Mouse (Mus musculus) liver, embryonic 16.5 days (tissue): ENCODE results near the gene Nlrp3. TPM values are rescaled to one million over a fixed set of nuclear protein-coding genes. Genes with fewer than 3 reads are reported as not detected.
A peak's percentile ranks its signal among the peaks of the same experiment; 100 is the strongest.

ENCODE experiments used
- ATAC-seq: fragments of 200-750 bp; cut with Nextera tagmentation; 2 replicates; pipeline ENCODE4 v1.8.0; 2017; ENCODE audit warnings: low read depth, mild to moderate bottlenecking, moderate number of reproducible peaks, moderate library complexity
- H3K27ac ChIP-seq: fragments of 300-500 bp; sonication (generic); 2 replicates; pipeline ENCODE4 v1.5.1; 2014; ENCODE audit warnings: mild to moderate bottlenecking, low read length
- H3K27me3 ChIP-seq: fragments of 300-500 bp; sonication (generic); 2 replicates; pipeline ENCODE4 v1.6.1; 2014; ENCODE audit warnings: low read depth, low read length, mixed read lengths; ENCODE audit not compliant: control insufficient read depth, insufficient read depth
- H3K36me3 ChIP-seq: fragments of 300-500 bp; sonication (generic); 2 replicates; pipeline ENCODE4 v1.6.1; 2014; ENCODE audit warnings: mild to moderate bottlenecking; ENCODE audit not compliant: control insufficient read depth, insufficient read depth
- H3K4me1 ChIP-seq: fragments of 300-500 bp; sonication (generic); 2 replicates; pipeline ENCODE4 v1.6.1; 2014; ENCODE audit warnings: low read depth, low read length, mixed read lengths; ENCODE audit not compliant: control insufficient read depth
- H3K4me2 ChIP-seq: fragments of 300-500 bp; sonication (generic); 2 replicates; pipeline ENCODE4 v1.6.1; 2014; ENCODE audit warnings: low read depth, low read length, mixed read lengths
- H3K4me3 ChIP-seq: fragments of 300-500 bp; sonication (generic); 2 replicates; pipeline ENCODE4 v1.5.1; 2014; ENCODE audit warnings: low read depth, mild to moderate bottlenecking, low read length
- H3K9ac ChIP-seq: fragments of 300-500 bp; sonication (generic); 2 replicates; pipeline ENCODE4 v1.6.1; 2014; ENCODE audit warnings: low read depth, low read length
- H3K9me3 ChIP-seq: fragments of 300-500 bp; sonication (generic); replicated peaks from 2 replicates; pipeline ENCODE4 v1.6.1; 2016; ENCODE audit warnings: low read length; ENCODE audit not compliant: control insufficient read depth
- WGBS: fragments of 180-500 bp; shearing (Covaris S2); extraction: QIAGEN DNeasy Blood & Tissue Kit; methylation state at CpG from one replicate; pipeline ENCODE4 v1.1.7; 2014; ENCODE audit not compliant: insufficient replicate concordance; 5-methylcytosine and 5-hydroxymethylcytosine counted together
- polyA plus RNA-seq: library from polyadenylated mRNA; unstranded; fragments of >200 nt; fragmentation: Nextera tagmentation; extraction: Ambion mirVana; gene quantifications from 2 replicates; pipeline ENCODE4 v1.2.1, GENCODE M21; 2015

Gene Nlrp3
- polyA plus RNA-seq, result 0.63 and 0.89 TPM in 2 replicates

- Histone ChIP-seq H3K27me3 (no peaks in the 10 kb centered on the region), H3K9ac (no peak within 1 kb of the TSS), H3K36me3 (no peaks in the 10 kb centered on the region), H3K4me3 (no peak within 1 kb of the TSS), H3K4me2 (0 out of 2 replicates have a peak within 1 kb of the TSS, but pooled peaks have one; percentile 8), H3K4me1 (peaks cover 9% of the 10 kb centered on the region), H3K27ac (no peak within 1 kb of the TSS), H3K9me3 (no peaks in the 10 kb centered on the region)
- no peak for ATAC-seq
- 13% methylated on average over 3 of the region's 3 CpGs for WGBS
These were observed at the start of gene Nlrp3 for GRCm38 (mm10) chr11:59541324-59541723. Nlrp3 (plus strand) TSS chr11:59541568.

GRCm38 (mm10) chr11:59496672-59497310 is 44.6 kb upstream of the Nlrp3 start:
- H3K9me3 ChIP-seq, result no peaks in the 10 kb centered on the region
- WGBS, result 47% methylated on average over 6 of the region's 6 CpGs
- ATAC-seq, result no peak
- no peaks in the 10 kb centered on the region for H3K4me1 ChIP-seq
- H3K36me3 ChIP-seq, result peaks cover 13% of the 10 kb centered on the region
- no peaks in the 10 kb centered on the region for H3K27me3 ChIP-seq
- H3K27ac ChIP-seq, result no peak overlapping the region
- no peak overlapping the region for H3K4me3 ChIP-seq
- no peak overlapping the region for H3K9ac ChIP-seq
- no peak overlapping the region for H3K4me2 ChIP-seq

- Histone ChIP-seq H3K4me3 (no peak overlapping the region), H3K27ac (no peak overlapping the region), H3K9me3 (no peaks in the 10 kb centered on the region), H3K4me2 (no peak overlapping the region), H3K27me3 (no peaks in the 10 kb centered on the region), H3K4me1 (no peaks in the 10 kb centered on the region), H3K9ac (no peak overlapping the region), H3K36me3 (peaks cover 13% of the 10 kb centered on the region)
- ATAC-seq, result no peak
- 69% methylated on average over 7 of the region's 7 CpGs for WGBS
These were observed 43.6 kb upstream of the Nlrp3 start for GRCm38 (mm10) chr11:59497747-59498146.

- Histone ChIP-seq H3K27ac (no peak overlapping the region), H3K4me1 (peaks cover 6% of the 10 kb centered on the region), H3K9me3 (no peaks in the 10 kb centered on the region), H3K9ac (no peak overlapping the region), H3K4me3 (no peak overlapping the region), H3K27me3 (peaks cover 12% of the 10 kb centered on the region), H3K36me3 (peaks cover 11% of the 10 kb centered on the region; the same call in 1 of the 2 replicates), H3K4me2 (no peak overlapping the region)
- ATAC-seq, result no peak
- WGBS, result 62% methylated on average over 5 of the region's 5 CpGs
These were observed 39.2 kb upstream of the Nlrp3 start for GRCm38 (mm10) chr11:59501978-59502700.

GRCm38 (mm10) chr11:59505351-59505838 is 36.0 kb upstream of the Nlrp3 start:
- H3K27ac ChIP-seq, result peak overlapping the region; percentile 76
- H3K27me3 ChIP-seq, result peaks cover 12% of the 10 kb centered on the region
- under 1% methylated on average over 20 of the region's 21 CpGs for WGBS
- H3K4me2 ChIP-seq, result peak overlapping the region; percentile 86
- peaks cover 7% of the 10 kb centered on the region for H3K4me1 ChIP-seq
- ATAC-seq, result 0 out of 2 replicates have a peak, but pooled peaks have one; percentile 26
- H3K4me3 ChIP-seq, result peak overlapping the region; percentile 74
- H3K9ac ChIP-seq, result peak overlapping the region; percentile 70
- no peaks in the 10 kb centered on the region for H3K9me3 ChIP-seq
- no peaks in the 10 kb centered on the region; the same call in 1 of the 2 replicates for H3K36me3 ChIP-seq

- Histone ChIP-seq H3K27me3 (peaks cover 12% of the 10 kb centered on the region), H3K36me3 (no peaks in the 10 kb centered on the region; the same call in 1 of the 2 replicates), H3K4me3 (peak overlapping the region; percentile 74), H3K27ac (peak overlapping the region; percentile 81), H3K4me2 (peak overlapping the region; percentile 86), H3K9me3 (no peaks in the 10 kb centered on the region), H3K9ac (peak overlapping the region; percentile 70), H3K4me1 (peaks cover 7% of the 10 kb centered on the region)
- ATAC-seq, result peak; percentile 91
- WGBS, result under 1% methylated on average over 66 of the region's 71 CpGs
These were observed 35.3 kb upstream of the Nlrp3 start for GRCm38 (mm10) chr11:59505839-59506712.

GRCm38 (mm10) chr11:59506713-59507074 is 34.7 kb upstream of the Nlrp3 start:
- 5% methylated on average over 14 of the region's 14 CpGs for WGBS
- peaks cover 12% of the 10 kb centered on the region for H3K27me3 ChIP-seq
- H3K4me2 ChIP-seq, result peak overlapping the region; percentile 86
- peak overlapping the region; percentile 81 for H3K27ac ChIP-seq
- peak overlapping the region; percentile 74 for H3K4me3 ChIP-seq
- peaks cover 7% of the 10 kb centered on the region for H3K4me1 ChIP-seq
- H3K9me3 ChIP-seq, result no peaks in the 10 kb centered on the region
- ATAC-seq, result no peak
- H3K9ac ChIP-seq, result peak overlapping the region; percentile 70
- H3K36me3 ChIP-seq, result no peaks in the 10 kb centered on the region; the same call in 1 of the 2 replicates

GRCm38 (mm10) chr11:59511558-59511957 is 29.8 kb upstream of the Nlrp3 start:
- ATAC-seq, result no peak
- no peak overlapping the region for H3K27ac ChIP-seq
- no peaks in the 10 kb centered on the region for H3K9me3 ChIP-seq
- H3K9ac ChIP-seq, result no peak overlapping the region
- H3K4me1 ChIP-seq, result peaks cover 4% of the 10 kb centered on the region; the same call in 1 of the 2 replicates
- H3K4me2 ChIP-seq, result no peak overlapping the region
- H3K27me3 ChIP-seq, result peaks cover 4% of the 10 kb centered on the region
- H3K36me3 ChIP-seq, result no peaks in the 10 kb centered on the region
- no peak overlapping the region for H3K4me3 ChIP-seq
- WGBS, result 52% methylated on average over 1 of the region's 1 CpGs
